Mouse (Mus musculus) cerebellum, adult 18-20 months (tissue): ENCODE measurements around the gene 2210418O10Rik.
"Not testable (repeated sequence)": the region's sequence is repeated elsewhere in the genome, so short reads cannot be mapped to it uniquely, and the experiment has no call there.

Experiments used
- DNase-seq, 2 experiments: peaks; one replicate each; pipeline ENCODE4 v3.0.0; 2021

2210418O10Rik gene

DNA sequence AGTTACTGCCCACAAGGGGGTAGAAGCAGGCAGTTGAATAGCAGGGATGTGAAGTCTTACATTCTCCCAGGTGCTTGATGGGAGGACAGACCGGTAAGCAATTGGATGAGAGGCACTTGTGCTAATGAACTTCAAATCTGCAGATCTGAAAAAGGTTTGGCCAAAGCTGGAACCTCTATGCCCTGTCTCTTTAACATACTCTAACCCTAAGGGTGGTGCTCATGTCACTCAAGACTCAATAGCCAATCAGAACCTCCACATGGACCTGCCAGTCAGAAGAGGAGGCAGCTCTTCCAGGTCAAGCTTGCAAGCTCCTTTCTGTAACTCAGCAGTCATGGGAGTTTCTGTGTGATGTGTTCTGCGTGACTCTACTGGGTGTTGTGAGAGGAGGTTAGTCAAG is at the start of gene 2210418O10Rik:
TSS of gene 2210418O10Rik (plus strand) at position 301 of the 400 bp plus-strand sequence.
- DNase-seq: not testable (repeated sequence)

GRCm38 (mm10) chr2:176248519-176248918 is 22.1 kb downstream of the 2210418O10Rik start:
- DNase-seq: not testable (repeated sequence)
